Mouse (Mus musculus): ENCODE data around the gene Taf5l. TPM values are rescaled to one million over a fixed set of nuclear protein-coding genes. Genes with fewer than 3 reads are reported as not detected.

Gene Taf5l
- polyA plus RNA-seq, 1 experiment from 2014 or later: 24.9 TPM

DNA sequence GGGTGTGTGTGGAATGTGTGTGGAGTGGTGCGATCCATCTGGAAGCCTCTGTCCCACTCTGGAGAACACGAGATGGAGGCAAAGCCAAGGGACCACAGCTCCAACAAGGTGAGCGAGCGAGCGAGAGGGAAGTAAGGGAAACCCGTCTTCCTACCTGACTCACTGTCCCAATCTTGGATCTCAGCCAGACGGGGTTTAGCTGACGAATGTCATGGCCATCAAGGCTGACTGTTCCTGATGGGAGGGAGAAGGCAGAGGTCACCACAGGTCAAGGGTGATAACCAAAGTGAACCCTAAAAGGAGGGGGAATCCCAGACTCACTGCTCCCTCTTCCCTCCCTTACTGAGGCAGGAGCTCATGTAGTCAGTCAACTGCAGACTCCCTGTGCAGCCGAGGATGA is 61.1 kb downstream of the Taf5l start:
- WGBS: 83% methylated on average over 9 of the region's 9 CpGs

GRCm38 (mm10) chr8:123959473-123959872 is 61.7 kb downstream of the Taf5l start:
- Histone ChIP-seq H3K4me1 (no peaks in the 10 kb centered on the region), H3K27ac (replicated peaks) (no peak overlapping the region), H3K9ac (no peak overlapping the region), H3K36me3 (peaks cover 85% of the 10 kb centered on the region), H3K9me3 (no peaks in the 10 kb centered on the region), H3K27me3 (replicated peaks) (no peaks in the 10 kb centered on the region), H3K4me2 (no peak overlapping the region), H3K4me3 (no peak overlapping the region)
- 92% methylated on average over 6 of the region's 6 CpGs for WGBS
- ATAC-seq (ENCODE audit: extremely low read depth, insufficient number of reproducible peaks, low FRiP score, low TSS enrichment): no peak

More for the DNA sequence above, 61.1 kb downstream of the Taf5l start:
- no peak overlapping the region for H3K4me3 ChIP-seq
- H3K4me2 ChIP-seq: no peak overlapping the region
- no peak for ATAC-seq (ENCODE audit: extremely low read depth, insufficient number of reproducible peaks, low FRiP score, low TSS enrichment)
- H3K9ac ChIP-seq: no peak overlapping the region
- H3K4me1 ChIP-seq: no peaks in the 10 kb centered on the region
- no peaks in the 10 kb centered on the region for H3K9me3 ChIP-seq
- no peak overlapping the region for H3K27ac ChIP-seq (replicated peaks)
- H3K36me3 ChIP-seq: peaks cover 83% of the 10 kb centered on the region
- no peaks in the 10 kb centered on the region for H3K27me3 ChIP-seq (replicated peaks)

DNA sequence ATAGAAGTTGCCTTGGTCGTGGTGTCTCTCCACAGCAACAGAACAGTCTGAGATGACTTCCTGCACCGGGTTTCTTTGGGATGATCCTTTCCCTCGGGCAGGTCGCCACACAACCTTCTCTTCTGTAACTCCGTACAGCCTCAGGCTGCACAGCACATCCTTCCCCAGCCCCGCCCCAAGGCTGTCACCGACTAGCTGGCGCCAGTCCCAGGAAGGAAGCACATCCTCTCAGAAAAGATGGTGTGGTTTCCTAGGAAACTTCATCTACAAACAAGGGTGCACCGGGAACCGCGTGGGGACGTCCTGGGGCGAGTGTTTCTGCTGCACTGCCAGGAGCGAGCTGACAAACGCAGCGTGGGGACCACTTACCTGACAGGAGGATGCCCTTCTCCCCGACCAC is 63.1 kb downstream of the Taf5l start:
- H3K9me3 ChIP-seq: no peaks in the 10 kb centered on the region
- H3K9ac ChIP-seq: no peak overlapping the region
- no peak overlapping the region for H3K27ac ChIP-seq (replicated peaks)
- H3K4me2 ChIP-seq: no peak overlapping the region
- peaks cover 90% of the 10 kb centered on the region for H3K36me3 ChIP-seq
- ATAC-seq (ENCODE audit: extremely low read depth, insufficient number of reproducible peaks, low FRiP score, low TSS enrichment): no peak
- H3K4me3 ChIP-seq: no peak overlapping the region
- WGBS: 76% methylated on average over 17 of the region's 17 CpGs
- H3K4me1 ChIP-seq: no peaks in the 10 kb centered on the region
- no peaks in the 10 kb centered on the region for H3K27me3 ChIP-seq (replicated peaks)

DNA sequence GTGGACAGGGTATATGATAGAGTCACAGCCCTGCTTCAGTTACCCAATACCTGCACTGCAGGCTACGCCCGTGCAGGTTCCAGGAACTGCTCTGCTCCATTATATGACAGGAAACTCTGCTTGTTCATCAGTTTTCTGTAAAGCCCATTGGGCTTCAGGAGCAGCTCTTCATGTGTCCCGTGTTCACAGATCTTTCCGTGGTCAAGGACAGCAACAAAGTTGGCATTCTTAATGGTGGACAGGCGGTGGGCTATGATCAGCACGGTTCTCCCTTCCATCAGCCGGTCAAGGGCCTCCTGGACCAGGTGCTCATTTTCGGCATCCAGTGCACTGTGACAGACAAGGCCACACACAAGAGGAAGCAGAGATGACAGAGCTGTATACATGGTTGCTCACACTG is 67.0 kb downstream of the Taf5l start:
- no peaks in the 10 kb centered on the region for H3K27me3 ChIP-seq (replicated peaks)
- 87% methylated on average over 8 of the region's 8 CpGs for WGBS
- peaks cover 66% of the 10 kb centered on the region for H3K36me3 ChIP-seq
- H3K4me2 ChIP-seq: no peak overlapping the region
- H3K4me3 ChIP-seq: no peak overlapping the region
- peaks cover 9% of the 10 kb centered on the region for H3K4me1 ChIP-seq
- H3K9ac ChIP-seq: no peak overlapping the region
- ATAC-seq (ENCODE audit: extremely low read depth, insufficient number of reproducible peaks, low FRiP score, low TSS enrichment): no peak
- no peaks in the 10 kb centered on the region for H3K9me3 ChIP-seq
- H3K27ac ChIP-seq (replicated peaks): no peak overlapping the region

DNA sequence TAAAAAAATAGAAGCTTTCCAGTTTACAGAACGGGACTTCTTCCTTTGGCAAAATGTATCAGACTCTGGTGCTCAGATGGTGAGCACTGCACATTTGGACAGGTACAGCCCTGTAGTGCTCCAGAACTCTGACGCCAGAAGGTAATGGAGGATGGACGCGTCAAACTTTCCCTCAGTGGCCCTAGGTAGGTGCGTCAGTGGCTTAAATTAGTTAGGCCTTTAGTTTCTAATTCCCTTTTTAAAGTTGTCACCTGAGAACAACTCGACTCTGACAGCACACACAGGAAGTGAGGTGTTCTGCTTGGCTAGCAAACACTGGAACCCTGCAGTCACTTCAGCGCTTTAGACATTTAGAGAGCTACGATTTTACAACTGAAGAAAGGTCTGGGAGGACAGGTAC is 67.5 kb downstream of the Taf5l start:
- 81% methylated on average over 8 of the region's 8 CpGs for WGBS

DNA sequence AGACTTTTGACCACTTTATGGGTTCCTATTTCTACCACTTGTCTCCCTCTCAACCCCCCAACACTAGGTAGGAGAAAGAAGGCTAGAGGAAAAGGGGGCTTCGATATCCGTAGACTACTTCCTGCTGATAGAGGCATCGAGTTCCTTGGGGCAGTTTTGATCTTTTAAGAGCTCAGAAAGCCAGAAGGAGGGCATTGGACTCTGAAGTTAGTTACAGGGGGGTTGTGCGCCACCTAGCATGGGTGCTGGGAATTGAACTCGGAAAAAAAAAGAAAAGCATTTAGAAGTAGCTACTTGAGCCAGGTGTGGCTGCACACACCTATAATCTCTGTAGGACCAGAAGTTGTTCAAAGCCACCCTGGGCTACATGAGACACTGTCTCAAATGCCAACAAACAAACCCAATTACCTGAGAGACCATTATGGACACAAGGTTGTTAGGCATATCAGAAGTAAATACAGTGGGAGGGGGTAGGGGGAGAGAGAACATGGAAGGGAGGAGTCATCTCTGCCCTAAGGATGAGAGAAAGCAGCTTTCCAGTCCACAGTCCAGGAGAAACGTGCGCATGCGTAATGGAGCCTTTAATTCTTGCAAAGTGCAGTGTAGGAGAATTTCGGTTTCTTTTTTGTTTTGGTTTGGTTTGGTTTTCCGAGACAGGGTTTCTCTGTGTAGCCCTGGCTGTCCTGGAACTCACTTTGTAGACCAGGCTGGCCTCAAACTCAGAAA is 71.0 kb downstream of the Taf5l start:
- WGBS: 29% methylated on average over 10 of the region's 10 CpGs
- Histone ChIP-seq H3K27me3 (replicated peaks) (no peaks in the 10 kb centered on the region), H3K9me3 (no peaks in the 10 kb centered on the region), H3K4me2 (peak overlapping the region; percentile 98), H3K4me1 (peaks cover 18% of the 10 kb centered on the region), H3K36me3 (peaks cover 48% of the 10 kb centered on the region), H3K4me3 (peak overlapping the region; percentile 99), H3K27ac (replicated peaks) (peak overlapping the region; percentile 90), H3K9ac (peak overlapping the region; percentile 95)
- ATAC-seq (ENCODE audit: extremely low read depth, insufficient number of reproducible peaks, low FRiP score, low TSS enrichment): no peak

More for the DNA sequence above, 67.5 kb downstream of the Taf5l start:
- Histone ChIP-seq H3K27me3 (replicated peaks) (no peaks in the 10 kb centered on the region), H3K9me3 (no peaks in the 10 kb centered on the region), H3K4me3 (no peak overlapping the region), H3K36me3 (peaks cover 61% of the 10 kb centered on the region), H3K9ac (no peak overlapping the region), H3K4me2 (no peak overlapping the region), H3K4me1 (peaks cover 9% of the 10 kb centered on the region), H3K27ac (replicated peaks) (no peak overlapping the region)
- ATAC-seq (ENCODE audit: extremely low read depth, insufficient number of reproducible peaks, low FRiP score, low TSS enrichment): no peak

DNA sequence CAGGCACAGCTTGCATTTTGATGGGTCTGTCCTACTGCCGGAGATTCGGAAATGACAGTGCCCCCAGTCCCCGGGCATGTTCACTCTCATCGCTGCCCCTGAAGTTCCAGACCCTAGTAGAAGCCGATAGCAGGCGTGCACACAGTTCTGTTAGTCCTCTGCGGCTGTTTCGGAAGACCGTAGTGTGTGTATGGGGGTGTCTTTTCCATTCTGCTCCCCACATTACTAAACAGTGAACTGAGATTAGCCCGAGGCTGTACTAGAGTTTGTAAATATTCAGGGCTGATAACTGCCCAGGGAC is 71.6 kb downstream of the Taf5l start:
- no peak for ATAC-seq (ENCODE audit: extremely low read depth, insufficient number of reproducible peaks, low FRiP score, low TSS enrichment)
- Histone ChIP-seq H3K9ac (peak overlapping the region; percentile 95), H3K9me3 (no peaks in the 10 kb centered on the region), H3K4me3 (peak overlapping the region; percentile 99), H3K4me1 (peaks cover 18% of the 10 kb centered on the region), H3K27ac (replicated peaks) (peak overlapping the region; percentile 90), H3K4me2 (peak overlapping the region; percentile 98), H3K27me3 (replicated peaks) (no peaks in the 10 kb centered on the region), H3K36me3 (peaks cover 48% of the 10 kb centered on the region)
- 3% methylated on average over 10 of the region's 10 CpGs for WGBS

- peak; percentile 84 for ATAC-seq (ENCODE audit: extremely low read depth, insufficient number of reproducible peaks, low FRiP score, low TSS enrichment)
- under 1% methylated on average over 77 of the region's 77 CpGs for WGBS
These were observed 72.1 kb downstream of the Taf5l start, which contains the start of gene Nup133 for GRCm38 (mm10) chr8:123948942-123949685. Gene Nup133 (minus strand): TSS chr8:123949265.

More at GRCm38 (mm10) chr8:123948942-123949685, 72.1 kb downstream of the Taf5l start, which contains the start of gene Nup133:
- peak within 1 kb of the TSS; percentile 98 for H3K4me2 ChIP-seq
- peak within 1 kb of the TSS; percentile 95 for H3K9ac ChIP-seq
- no peaks in the 10 kb centered on the region for H3K27me3 ChIP-seq (replicated peaks)
- peaks cover 18% of the 10 kb centered on the region for H3K4me1 ChIP-seq
- H3K4me3 ChIP-seq: peak within 1 kb of the TSS; percentile 99
- H3K9me3 ChIP-seq: no peaks in the 10 kb centered on the region
- peak within 1 kb of the TSS; percentile 90 for H3K27ac ChIP-seq (replicated peaks)
- peaks cover 46% of the 10 kb centered on the region for H3K36me3 ChIP-seq

MicroRNAs within 50 kb of the gene (microRNA counts, 519-probe panel; counts per million panel counts)
- 209 counts per million, percentile 61 among the panel's probes with 10 or more counts for microRNA mmu-miR-1967

Small RNA genes within 50 kb of the gene (microRNA-seq; reads per million reads assigned to microRNA genes)
- not detected for gene Mir1967

Other genes starting within 250 kb of the Taf5l start
- 33.2 and 36.2 TPM in 2 replicates for gene Rab4a, start 215.4 kb downstream of the Taf5l start, polyA plus RNA-seq (2015; fragmentation: Nextera tagmentation; extraction: Ambion mirVana)
- 2.5 TPM in 2 replicates for gene Ccsap, start 161.2 kb downstream of the Taf5l start, polyA plus RNA-seq (2015; fragmentation: Nextera tagmentation; extraction: Ambion mirVana)
- gene Acta1, start 126.6 kb downstream of the Taf5l start, polyA plus RNA-seq (2015; fragmentation: Nextera tagmentation; extraction: Ambion mirVana): 292 and 377 TPM in 2 replicates
- gene Nup133, start 72.1 kb downstream of the Taf5l start, polyA plus RNA-seq (2015; fragmentation: Nextera tagmentation; extraction: Ambion mirVana): 24.4 and 24.8 TPM in 2 replicates
- 20.0 and 20.5 TPM in 2 replicates for gene Abcb10, start 38.3 kb downstream of the Taf5l start, polyA plus RNA-seq (2015; fragmentation: Nextera tagmentation; extraction: Ambion mirVana)
- gene Urb2, start 111 bp upstream of the Taf5l start, polyA plus RNA-seq (2015; fragmentation: Nextera tagmentation; extraction: Ambion mirVana): 2.6 and 3.3 TPM in 2 replicates
- gene Galnt2, start 210.0 kb upstream of the Taf5l start, polyA plus RNA-seq (2015; fragmentation: Nextera tagmentation; extraction: Ambion mirVana): 42.8 and 47.2 TPM in 2 replicates

Data from heart, embryonic 13.5 days (tissue).